Mouse (Mus musculus) embryonic fibroblast, embryonic 13.5 days (primary cell): ENCODE results near the gene Abcg2. TPM values are rescaled to one million over a fixed set of nuclear protein-coding genes. Genes with fewer than 3 reads are reported as not detected.

ENCODE experiments used
- H3K27ac ChIP-seq: 2 replicates; pipeline ENCODE4 v1.5.1; 2012; ENCODE audit warnings: low read length, control low read depth, inconsistent platforms; ENCODE audit not compliant: insufficient read depth
- H3K4me1 ChIP-seq: 2 replicates; pipeline ENCODE4 v1.6.1; 2011; ENCODE audit warnings: low read length; ENCODE audit not compliant: control insufficient read depth, insufficient read depth
- H3K4me3 ChIP-seq: 2 replicates; pipeline ENCODE4 v1.5.1; 2011; ENCODE audit warnings: mild to moderate bottlenecking, control low read depth, low read length; ENCODE audit not compliant: insufficient read depth
- CTCF ChIP-seq: IDR thresholded peaks from 2 replicates; pipeline ENCODE4 v1.5.1; 2011; ENCODE audit warnings: mild to moderate bottlenecking, control low read depth, low read length, moderate library complexity, borderline replicate concordance; ENCODE audit not compliant: insufficient read depth
- POLR2A ChIP-seq: IDR thresholded peaks from 2 replicates; pipeline ENCODE4 v1.6.1; 2011; ENCODE audit warnings: low read depth, mild to moderate bottlenecking, control low read depth, low read length, moderate library complexity
- polyA plus RNA-seq: library from polyadenylated mRNA; stranded (reverse); fragments of >200 nt; gene quantifications from 2 replicates; pipeline ENCODE4 v1.2.4, GENCODE M21; 2011; ENCODE audit warnings: low read depth; ENCODE audit not compliant: missing spikeins, insufficient read length

The Abcg2 gene
- polyA plus RNA-seq, 1 experiment = 60.0 TPM

DNA sequence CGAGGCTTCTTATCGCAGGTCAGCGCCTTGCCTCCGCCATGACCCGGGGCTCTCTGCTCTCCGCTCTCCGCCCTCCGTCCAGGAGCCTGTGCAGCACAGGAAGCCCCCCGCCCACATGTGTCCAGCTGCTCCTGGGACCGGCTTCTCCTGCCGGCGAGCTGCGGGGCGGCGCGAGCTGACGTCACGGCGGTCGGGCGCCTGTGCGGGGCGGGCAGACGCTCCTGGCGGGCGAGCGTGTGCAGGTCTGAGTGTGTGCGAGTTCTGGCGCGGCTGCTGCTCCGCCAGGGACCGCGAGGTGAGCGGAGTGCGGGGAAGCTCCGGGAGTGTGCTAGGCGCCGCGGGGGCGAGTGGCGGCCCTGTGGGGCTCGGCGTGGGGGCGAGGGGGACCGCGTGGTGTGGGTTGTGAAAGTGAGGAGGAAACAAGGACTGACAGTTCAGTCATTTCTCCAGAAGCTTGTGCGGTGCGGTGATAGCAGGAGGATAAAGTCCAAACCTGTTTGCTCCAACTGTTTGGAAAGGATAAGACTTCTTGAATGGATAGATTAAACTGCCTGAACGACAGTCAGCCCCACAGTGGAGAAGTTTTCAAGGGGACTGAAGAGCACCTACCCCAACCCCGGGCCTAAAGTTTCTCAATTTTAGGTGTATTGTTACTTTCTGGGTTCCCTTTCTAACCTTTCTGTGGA is 56.2 kb downstream of the Abcg2 start:
- Histone ChIP-seq H3K27ac (no peak overlapping the region), H3K4me3 (peak overlapping the region; percentile 91), H3K4me1 (peaks cover 4% of the 10 kb centered on the region; the same call in 1 of the 2 replicates)
- TF ChIP-seq CTCF (no peak), POLR2A (peak; percentile 70)

DNA sequence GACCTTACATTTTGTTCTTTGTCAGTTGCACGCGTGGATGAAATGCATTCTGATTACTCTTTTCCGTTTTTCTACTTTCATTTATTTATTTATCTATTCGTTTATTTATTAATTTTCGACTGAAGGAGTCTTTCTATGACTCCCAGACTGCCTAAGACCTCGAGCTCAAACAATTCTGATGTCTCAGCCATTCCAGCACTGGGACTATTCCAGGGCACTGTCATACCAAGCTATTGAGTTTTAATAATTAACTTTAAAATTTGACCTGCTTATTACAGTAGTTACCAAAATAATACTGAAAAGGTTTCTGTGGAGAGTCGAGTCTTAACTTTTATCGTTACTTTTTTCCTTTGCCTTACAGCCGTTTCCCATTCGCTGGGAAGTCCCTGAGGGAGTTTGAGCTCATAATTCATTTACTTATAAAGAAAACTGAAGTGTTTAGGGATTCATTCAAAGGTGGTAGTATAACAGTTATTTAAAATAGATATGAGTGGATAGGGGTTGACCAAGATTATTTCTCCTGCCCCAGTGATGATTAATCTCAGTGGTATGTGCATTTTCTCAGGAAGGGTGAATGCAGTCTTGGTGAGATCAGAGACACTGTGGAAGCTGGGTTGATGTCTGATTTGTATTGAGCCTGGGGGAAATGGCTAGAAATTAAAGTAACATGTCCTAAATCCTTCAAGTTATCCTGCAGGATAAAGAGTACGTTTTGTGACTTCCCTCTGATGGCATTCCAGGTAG is 56.9 kb downstream of the Abcg2 start:
- H3K4me1 ChIP-seq = peaks cover 4% of the 10 kb centered on the region; the same call in 1 of the 2 replicates
- TF ChIP-seq CTCF (no peak), POLR2A (no peak)
- H3K27ac ChIP-seq = peak overlapping the region; percentile 18
- H3K4me3 ChIP-seq = peak overlapping the region; percentile 42

DNA sequence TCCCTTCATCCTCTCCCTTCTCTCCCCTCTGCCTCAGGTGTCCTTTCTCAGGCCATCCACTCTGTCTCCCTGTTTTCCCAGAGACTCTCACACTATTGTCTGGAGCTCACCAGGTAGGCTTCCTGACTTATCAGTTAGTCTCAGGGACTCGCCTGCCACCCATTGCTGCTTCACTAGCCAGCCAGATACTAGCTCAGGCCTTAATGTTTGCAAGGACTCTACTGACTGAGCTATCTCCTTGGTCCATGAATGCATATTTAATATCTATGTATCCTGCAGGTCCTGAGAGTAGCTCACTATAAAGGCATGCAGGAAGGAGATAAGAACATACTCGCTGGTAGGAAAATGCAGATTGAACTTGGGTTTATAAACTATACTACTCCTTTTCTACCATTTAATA is 57.9 kb downstream of the Abcg2 start:
- H3K27ac ChIP-seq = no peak overlapping the region
- H3K4me3 ChIP-seq = no peak overlapping the region
- peaks cover 4% of the 10 kb centered on the region; the same call in 1 of the 2 replicates for H3K4me1 ChIP-seq
- TF ChIP-seq CTCF (no peak), POLR2A (no peak)

DNA sequence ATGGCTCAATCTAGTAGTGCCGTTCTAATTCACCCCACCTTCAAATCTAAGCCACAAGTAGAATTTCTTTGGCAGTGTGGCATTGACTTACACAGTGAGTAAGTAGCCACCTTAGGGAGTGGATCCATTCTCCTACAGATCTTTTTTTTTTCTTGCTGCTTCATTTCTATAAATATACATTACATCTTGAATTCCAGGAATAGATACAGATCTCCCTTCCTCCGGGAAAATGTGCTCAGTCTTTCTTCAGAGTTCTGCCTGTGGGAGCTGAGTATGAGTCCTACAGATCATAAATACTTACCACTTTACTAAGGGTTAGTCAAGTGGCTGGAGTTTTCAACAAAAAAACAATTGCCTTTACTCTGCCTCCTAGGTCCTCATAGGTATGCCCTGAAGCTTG is 60.3 kb downstream of the Abcg2 start:
- H3K4me3 ChIP-seq = no peak overlapping the region
- peaks cover 4% of the 10 kb centered on the region; the same call in 1 of the 2 replicates for H3K4me1 ChIP-seq
- H3K27ac ChIP-seq = peak overlapping the region; percentile 52
- no peak for TF ChIP-seq CTCF
- TF ChIP-seq POLR2A = no peak

DNA sequence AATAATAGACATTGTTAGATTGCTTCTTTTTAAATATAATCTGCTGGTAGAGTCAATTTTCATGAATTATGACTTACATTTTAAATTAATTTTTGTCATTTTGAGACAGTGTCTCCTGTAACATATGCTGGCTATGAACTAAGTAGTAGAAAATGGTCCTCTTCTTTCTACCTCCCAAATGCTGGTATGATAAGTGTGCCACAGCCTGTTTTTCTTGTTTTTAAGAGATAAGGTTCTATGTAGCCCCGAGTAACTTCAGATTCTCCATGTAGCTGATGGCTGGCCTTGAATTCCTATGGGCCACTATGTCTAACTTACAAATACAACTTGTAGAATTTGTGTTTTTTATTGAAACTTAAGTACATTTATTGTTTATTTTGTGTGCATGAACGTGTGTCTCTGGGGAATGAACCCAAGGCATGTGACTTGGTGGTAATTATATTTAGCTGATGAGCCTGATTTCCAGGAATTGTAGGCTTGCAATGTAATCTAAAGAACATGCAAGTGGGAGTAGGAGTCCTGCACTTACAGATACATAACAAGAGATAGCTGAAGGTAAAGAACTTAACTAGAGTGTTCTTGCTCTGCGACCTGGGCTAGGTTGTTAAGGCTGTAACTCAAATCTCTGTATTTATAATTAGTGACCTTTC is 63.9 kb downstream of the Abcg2 start:
- H3K4me1 ChIP-seq = peaks cover 4% of the 10 kb centered on the region; the same call in 1 of the 2 replicates
- H3K27ac ChIP-seq = no peak overlapping the region
- no peak overlapping the region for H3K4me3 ChIP-seq
- TF ChIP-seq CTCF (no peak), POLR2A (no peak)

DNA sequence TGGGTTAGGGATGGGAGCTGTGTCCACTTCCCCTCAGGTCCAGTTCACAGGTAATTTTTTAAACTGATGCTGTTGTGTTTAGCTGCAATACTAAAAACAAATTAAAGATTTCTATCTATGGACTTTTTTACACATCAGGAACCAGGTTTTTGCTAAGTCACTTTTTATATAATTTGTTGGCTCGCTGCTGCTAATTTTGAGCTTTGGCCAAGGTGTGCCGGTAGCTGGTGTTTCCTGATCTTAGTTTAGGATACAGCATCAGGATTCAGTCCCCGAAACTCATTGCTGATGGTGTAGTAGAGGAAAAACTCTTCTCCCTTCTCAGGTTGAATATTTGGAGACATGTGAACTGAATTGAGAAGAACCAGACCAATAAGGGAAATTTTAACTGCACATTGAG is 65.8 kb downstream of the Abcg2 start:
- Histone ChIP-seq H3K4me3 (no peak overlapping the region), H3K27ac (no peak overlapping the region), H3K4me1 (peaks cover 8% of the 10 kb centered on the region)
- TF ChIP-seq CTCF (no peak), POLR2A (no peak)

DNA sequence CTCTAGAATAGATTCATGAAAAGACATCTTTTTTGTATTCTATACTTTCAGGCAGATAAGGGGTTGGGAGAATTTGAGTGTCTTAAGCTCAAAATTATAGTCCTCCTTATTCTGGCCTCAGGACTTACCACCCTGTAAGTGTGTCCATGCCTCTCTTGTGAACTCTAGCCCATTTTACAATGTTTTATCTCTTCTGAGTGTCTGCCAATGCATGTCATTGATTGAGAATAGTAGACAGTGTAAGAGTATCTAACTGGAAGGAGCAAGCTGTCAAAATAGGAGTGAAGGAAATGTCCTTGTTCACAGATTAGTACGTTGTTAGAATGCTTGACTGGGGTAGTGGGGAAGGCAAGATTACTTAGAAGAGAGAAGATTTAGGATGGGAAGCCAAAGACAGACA is 66.7 kb downstream of the Abcg2 start:
- TF ChIP-seq CTCF = no peak
- no peak for TF ChIP-seq POLR2A
- no peak overlapping the region for H3K27ac ChIP-seq
- H3K4me3 ChIP-seq = no peak overlapping the region
- H3K4me1 ChIP-seq = peaks cover 8% of the 10 kb centered on the region

DNA sequence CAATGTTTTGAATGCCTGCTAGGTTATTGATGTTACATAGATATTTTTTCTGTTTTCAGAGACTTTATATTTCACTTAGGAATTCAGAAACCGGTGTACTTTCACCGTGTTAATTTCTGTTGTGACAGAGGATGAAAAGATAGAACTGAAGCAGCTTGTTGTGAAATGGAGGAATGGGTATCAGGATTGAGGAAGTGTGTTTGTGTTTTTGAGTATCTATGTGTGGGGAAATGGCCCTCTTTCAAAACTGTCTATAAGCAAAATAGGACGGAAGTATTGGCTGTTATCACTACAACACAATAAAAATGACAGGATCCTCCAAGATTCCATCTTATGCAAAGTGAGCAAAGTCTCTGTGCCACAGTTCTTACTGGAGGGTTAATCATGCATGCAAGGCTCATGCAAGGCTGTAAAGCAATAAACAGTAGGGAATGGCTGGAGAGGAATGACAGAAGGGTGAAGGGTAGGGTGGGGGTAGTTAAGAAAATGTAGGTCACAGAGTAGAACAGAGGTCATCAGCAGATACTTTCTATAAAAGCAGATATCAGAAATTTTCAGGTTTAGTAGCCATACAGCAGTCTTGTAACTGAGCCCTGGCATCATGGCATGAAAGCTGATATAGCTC is 76.7 kb downstream of the Abcg2 start:
- Histone ChIP-seq H3K27ac (no peak overlapping the region), H3K4me3 (no peak overlapping the region), H3K4me1 (no peaks in the 10 kb centered on the region)
- TF ChIP-seq CTCF (no peak), POLR2A (no peak)

DNA sequence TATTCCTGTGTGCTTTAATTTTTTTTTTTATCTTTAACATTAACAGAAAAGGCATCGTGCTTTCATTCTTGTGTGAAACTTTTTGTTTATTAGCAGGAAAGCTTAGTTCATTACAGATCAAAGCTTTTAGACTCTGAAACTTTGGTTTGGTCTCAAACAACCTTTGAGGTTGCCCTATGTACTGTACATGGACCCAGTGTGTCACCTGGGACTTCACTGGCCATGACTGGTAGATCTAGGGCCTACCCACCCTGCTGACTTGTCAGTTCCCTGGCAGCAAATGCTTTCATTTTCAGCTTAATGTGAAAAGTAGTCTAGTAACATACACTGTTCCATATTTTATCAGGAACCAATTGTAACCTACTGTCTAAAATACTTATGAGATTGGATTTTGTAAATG is 93.5 kb downstream of the Abcg2 start:
- no peak overlapping the region for H3K27ac ChIP-seq
- no peak overlapping the region for H3K4me3 ChIP-seq
- no peaks in the 10 kb centered on the region for H3K4me1 ChIP-seq
- TF ChIP-seq CTCF (no peak), POLR2A (no peak)

DNA sequence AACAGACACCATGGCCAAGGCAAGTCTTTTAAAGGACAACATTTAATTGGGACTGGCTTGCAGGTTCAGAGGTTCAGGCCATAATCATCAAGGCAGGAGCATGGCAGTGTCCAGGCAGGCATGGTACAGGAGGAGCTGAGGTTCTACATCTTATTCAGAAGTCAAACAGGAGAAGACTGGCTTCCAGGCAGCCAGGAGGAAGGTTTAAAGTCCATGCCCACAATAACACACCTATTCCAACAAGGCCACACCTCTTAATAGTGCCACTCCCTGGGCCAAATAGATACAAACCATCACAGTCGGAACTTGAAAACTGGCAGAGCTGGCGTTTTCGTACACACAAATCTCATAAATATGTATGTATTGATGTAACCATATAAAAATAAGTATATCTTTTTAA is 94.2 kb downstream of the Abcg2 start:
- Histone ChIP-seq H3K4me1 (no peaks in the 10 kb centered on the region), H3K4me3 (no peak overlapping the region), H3K27ac (no peak overlapping the region)
- TF ChIP-seq CTCF = no peak
- TF ChIP-seq POLR2A = no peak
